Mouse (Mus musculus): ENCODE data around the gene Gtsf1l.

Gene Gtsf1l

GRCm38 (mm10) chr2:163087728-163088127 is at the start of gene Gtsf1l:
Gene Gtsf1l (minus strand): TSS chr2:163087855.
- DNase-seq (ENCODE audit: low read depth), result no peak

GRCm38 (mm10) chr2:163136996-163137395 is 49.3 kb upstream of the Gtsf1l start:
- no peak for DNase-seq (ENCODE audit: low read depth)

- DNase-seq (ENCODE audit: low read depth), result no peak
Measured at GRCm38 (mm10) chr2:163135931-163136330, 48.3 kb upstream of the Gtsf1l start.

GRCm38 (mm10) chr2:163132314-163132713 is 44.7 kb upstream of the Gtsf1l start:
- no peak for DNase-seq (ENCODE audit: low read depth)

- DNase-seq (ENCODE audit: low read depth), result peak; percentile 37
Measured at GRCm38 (mm10) chr2:163130837-163131236, 43.2 kb upstream of the Gtsf1l start.

- peak; percentile 44 for DNase-seq (ENCODE audit: low read depth)
Measured at GRCm38 (mm10) chr2:163123496-163123895, 35.8 kb upstream of the Gtsf1l start.

GRCm38 (mm10) chr2:163122319-163122718 is 34.7 kb upstream of the Gtsf1l start:
- DNase-seq (ENCODE audit: low read depth), result no peak

- DNase-seq (ENCODE audit: low read depth), result peak; percentile 62
Measured at GRCm38 (mm10) chr2:163121353-163121660, 33.7 kb upstream of the Gtsf1l start.

- peak; percentile 74 for DNase-seq (ENCODE audit: low read depth)
Measured at GRCm38 (mm10) chr2:163120626-163121352, 33.1 kb upstream of the Gtsf1l start.

- no peak for DNase-seq (ENCODE audit: low read depth)
Measured at GRCm38 (mm10) chr2:163111413-163112201, 24.0 kb upstream of the Gtsf1l start.

- peak; percentile 44 for DNase-seq (ENCODE audit: low read depth)
Measured at GRCm38 (mm10) chr2:163110706-163111105, 23.1 kb upstream of the Gtsf1l start.

- DNase-seq (ENCODE audit: low read depth), result no peak
Measured at GRCm38 (mm10) chr2:163108385-163108784, 20.7 kb upstream of the Gtsf1l start.

- peak; percentile 41 for DNase-seq (ENCODE audit: low read depth)
Measured at GRCm38 (mm10) chr2:163104086-163104770, 16.6 kb upstream of the Gtsf1l start.

GRCm38 (mm10) chr2:163102900-163103653 is 15.4 kb upstream of the Gtsf1l start:
- peak; percentile 95 for DNase-seq (ENCODE audit: low read depth)

GRCm38 (mm10) chr2:163102216-163102615 is 14.6 kb upstream of the Gtsf1l start:
- no peak for DNase-seq (ENCODE audit: low read depth)

GRCm38 (mm10) chr2:163101646-163102203 is 14.1 kb upstream of the Gtsf1l start:
- DNase-seq (ENCODE audit: low read depth), result peak; percentile 73

GRCm38 (mm10) chr2:163100551-163100950 is 12.9 kb upstream of the Gtsf1l start:
- peak; percentile 21 for DNase-seq (ENCODE audit: low read depth)

- DNase-seq (ENCODE audit: low read depth), result peak; percentile 42
Measured at GRCm38 (mm10) chr2:163099919-163100318, 12.3 kb upstream of the Gtsf1l start.

GRCm38 (mm10) chr2:163095784-163096183 is 8.1 kb upstream of the Gtsf1l start:
- DNase-seq (ENCODE audit: low read depth), result no peak

- DNase-seq (ENCODE audit: low read depth), result no peak
Measured at GRCm38 (mm10) chr2:163094909-163095308, 7.3 kb upstream of the Gtsf1l start.

- peak; percentile 52 for DNase-seq (ENCODE audit: low read depth)
Measured at GRCm38 (mm10) chr2:163089475-163090123, 1.9 kb upstream of the Gtsf1l start.

All from induced T-regulatory cell, adult 2 months (primary cell).